Mouse (Mus musculus) midbrain, embryonic 11.5 days (tissue): ENCODE results near the gene Rnase13. TPM values are rescaled to one million over a fixed set of nuclear protein-coding genes. Genes with fewer than 3 reads are reported as not detected.

Experiments
- polyA plus RNA-seq: library from polyadenylated mRNA; unstranded; fragments of >200 nt; fragmentation: Nextera tagmentation; extraction: Ambion mirVana; gene quantifications from 2 replicates; pipeline ENCODE4 v1.2.1, GENCODE M21; 2014

Gene Rnase13
- polyA plus RNA-seq, 1 experiment from 2014 or later = not detected

Other genes with a start within 250 kb of the Rnase13 start
- not detected in 2 replicates for gene Gm17079, start 227.3 kb downstream of the Rnase13 start, polyA plus RNA-seq
- not detected in 2 replicates for gene Gm5800, start 205.6 kb downstream of the Rnase13 start, polyA plus RNA-seq
- not detected in 2 replicates for gene Ang4, start 149.2 kb downstream of the Rnase13 start, polyA plus RNA-seq
- gene AY358078, start 122.7 kb downstream of the Rnase13 start, polyA plus RNA-seq = not detected in 2 replicates
- not detected in 2 replicates for gene Ear6, start 69.1 kb downstream of the Rnase13 start, polyA plus RNA-seq
- 49.6 and 52.4 TPM in 2 replicates for gene Mettl17, start 37.9 kb downstream of the Rnase13 start, polyA plus RNA-seq
- gene Slc39a2, start 29.9 kb downstream of the Rnase13 start, polyA plus RNA-seq = 0.40 and 0.41 TPM in 2 replicates
- gene Ndrg2, start 8.6 kb downstream of the Rnase13 start, polyA plus RNA-seq = 7.5 and 10.6 TPM in 2 replicates
- gene Tppp2, start 4.3 kb downstream of the Rnase13 start, polyA plus RNA-seq = not detected in 2 replicates
- 50.4 and 52.8 TPM in 2 replicates for gene Arhgef40, start 61.9 kb upstream of the Rnase13 start, polyA plus RNA-seq
- 1.0 and 1.5 TPM in 2 replicates for gene Tmem253, start 92.9 kb upstream of the Rnase13 start, polyA plus RNA-seq
- 91.9 and 110 TPM in 2 replicates for gene Zfp219, start 98.0 kb upstream of the Rnase13 start, polyA plus RNA-seq
- not detected in 2 replicates for gene Olfr221, start 119.7 kb upstream of the Rnase13 start, polyA plus RNA-seq
- 1,011 and 1,046 TPM in 2 replicates for gene Hnrnpc, start 181.3 kb upstream of the Rnase13 start, polyA plus RNA-seq
- gene Rpgrip1, start 187.9 kb upstream of the Rnase13 start, polyA plus RNA-seq = 92.3 and 105 TPM in 2 replicates